Mouse (Mus musculus) forebrain, embryonic 14.5 days (tissue): ENCODE measurements around the gene Hdac7. TPM values are rescaled to one million over a fixed set of nuclear protein-coding genes. Genes with fewer than 3 reads are reported as not detected.

ENCODE experiments used
- ATAC-seq: fragments of 200-750 bp; cut with Nextera tagmentation; 2 replicates; pipeline ENCODE4 v1.8.0; 2017; ENCODE audit warnings: mild to moderate bottlenecking, moderate library complexity
- DNase-seq: peaks from one replicate; pipeline ENCODE4 v3.0.0-alpha.2; 2015; ENCODE audit warnings: low spot score
- H3K27ac ChIP-seq: fragments of 300-500 bp; sonication (generic); 2 replicates; pipeline ENCODE4 v1.5.1; 2014; ENCODE audit warnings: low read depth, mild to moderate bottlenecking, control low read depth, low read length, moderate library complexity
- H3K27me3 ChIP-seq: fragments of 300-500 bp; sonication (generic); replicated peaks from 2 replicates; pipeline ENCODE4 v1.6.1; 2014; ENCODE audit warnings: low read length, control low read depth, mixed read lengths; ENCODE audit not compliant: control insufficient read depth, insufficient read depth
- H3K36me3 ChIP-seq: fragments of 300-500 bp; sonication (generic); 2 replicates; pipeline ENCODE4 v1.6.1; 2014; ENCODE audit warnings: low read length, control low read depth; ENCODE audit not compliant: control insufficient read depth, insufficient read depth
- H3K4me1 ChIP-seq: fragments of 300-500 bp; sonication (generic); 2 replicates; pipeline ENCODE4 v1.6.1; 2014; ENCODE audit warnings: antibody characterized with exemption, low read length, control low read depth; ENCODE audit not compliant: control insufficient read depth, insufficient read depth
- H3K4me2 ChIP-seq: fragments of 300-500 bp; sonication (generic); 2 replicates; pipeline ENCODE4 v1.6.1; 2014; ENCODE audit warnings: mild to moderate bottlenecking, control low read depth, low read length
- H3K4me3 ChIP-seq: fragments of 300-500 bp; sonication (generic); 2 replicates; pipeline ENCODE4 v1.5.1; 2014; ENCODE audit warnings: low read depth, low read length, control low read depth
- H3K9ac ChIP-seq: fragments of 300-500 bp; sonication (generic); 2 replicates; pipeline ENCODE4 v1.6.1; 2014; ENCODE audit warnings: mild to moderate bottlenecking, low read length, control low read depth, moderate library complexity
- H3K9me3 ChIP-seq: fragments of 300-500 bp; sonication (generic); replicated peaks from 2 replicates; pipeline ENCODE4 v1.6.1; 2016; ENCODE audit warnings: low read length, control low read depth, mixed read lengths; ENCODE audit not compliant: control insufficient read depth
- WGBS: fragments of 180-500 bp; shearing (Covaris S2); extraction: QIAGEN DNeasy Blood & Tissue Kit; methylation state at CpG from one replicate; pipeline ENCODE4 v1.1.7; 2014; 5-methylcytosine and 5-hydroxymethylcytosine counted together
- polyA plus RNA-seq: library from polyadenylated mRNA; unstranded; fragments of >200 nt; fragmentation: Nextera tagmentation; extraction: Ambion mirVana; gene quantifications from 2 replicates; pipeline ENCODE4 v1.2.1, GENCODE M21; 2014

The Hdac7 gene
- polyA plus RNA-seq, 1 experiment from 2014 or later, result 19.5 TPM

DNA sequence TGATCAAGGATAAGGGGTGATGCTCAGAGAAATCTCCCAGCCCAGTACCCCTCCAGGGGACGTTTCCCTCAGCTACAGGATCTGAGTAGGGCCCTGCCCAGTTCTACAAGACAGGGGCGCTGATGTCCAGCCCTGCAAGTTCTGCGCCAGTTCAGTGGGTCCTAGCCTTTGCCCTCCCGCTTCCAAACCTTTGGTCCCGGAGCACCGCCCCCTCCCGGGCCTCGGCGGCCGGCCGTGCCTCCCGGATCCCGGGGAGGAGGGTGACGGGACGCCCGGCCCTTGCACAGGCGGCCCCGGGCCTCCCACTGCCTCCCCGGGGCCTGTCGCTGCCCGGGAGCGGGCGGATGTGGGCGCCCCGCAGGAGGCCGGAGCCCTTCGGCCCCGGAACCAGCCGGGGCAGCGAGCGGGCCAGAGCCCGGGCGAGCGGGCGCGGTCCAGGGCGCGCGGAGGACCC, 13.5 kb downstream of the Hdac7 start:
- Histone ChIP-seq H3K27ac (peak overlapping the region; percentile 95), H3K9ac (peak overlapping the region; percentile 98), H3K4me1 (peaks cover 22% of the 10 kb centered on the region), H3K4me3 (peak overlapping the region; percentile 78), H3K4me2 (peak overlapping the region; percentile 73), H3K27me3 (no peaks in the 10 kb centered on the region), H3K9me3 (no peaks in the 10 kb centered on the region), H3K36me3 (no peaks in the 10 kb centered on the region)
- under 1% methylated on average over 39 of the region's 39 CpGs for WGBS
- DNase-seq (peak; percentile 49), ATAC-seq (peak; percentile 44)

DNA sequence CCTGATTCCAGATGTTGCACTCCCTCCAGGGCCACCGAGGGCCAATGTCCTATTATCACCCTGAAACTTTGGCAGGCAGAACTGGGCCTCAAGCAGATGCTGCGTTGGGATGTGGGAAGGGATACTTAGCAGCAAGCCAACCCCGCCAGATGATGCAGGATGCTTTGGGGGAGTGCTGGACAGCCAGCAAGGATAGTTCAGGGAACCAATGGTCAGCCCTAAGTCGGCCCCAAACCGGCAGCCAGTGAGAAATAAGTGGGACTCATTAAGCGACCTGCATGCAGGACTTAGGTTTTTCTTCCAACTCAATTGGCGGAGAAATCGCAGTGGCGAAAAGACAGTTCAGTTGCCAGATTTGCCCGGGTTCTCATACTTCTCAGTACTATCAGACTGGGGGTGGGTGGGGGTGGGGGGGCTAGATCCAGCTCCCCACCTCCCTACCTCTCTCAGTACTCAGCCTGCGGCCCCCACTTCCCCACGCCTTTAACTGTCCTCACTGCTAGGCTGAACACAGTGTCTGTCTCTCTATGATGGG, 14.0 kb downstream of the Hdac7 start:
- Histone ChIP-seq H3K27me3 (no peaks in the 10 kb centered on the region), H3K36me3 (no peaks in the 10 kb centered on the region), H3K9me3 (no peaks in the 10 kb centered on the region), H3K27ac (peak overlapping the region; percentile 95), H3K4me1 (peaks cover 27% of the 10 kb centered on the region), H3K4me3 (peak overlapping the region; percentile 78), H3K9ac (peak overlapping the region; percentile 98), H3K4me2 (peak overlapping the region; percentile 73)
- WGBS, result 12% methylated on average over 12 of the region's 12 CpGs
- no peak; the same call in 1 of the 2 replicates for ATAC-seq
- no peak for DNase-seq

DNA sequence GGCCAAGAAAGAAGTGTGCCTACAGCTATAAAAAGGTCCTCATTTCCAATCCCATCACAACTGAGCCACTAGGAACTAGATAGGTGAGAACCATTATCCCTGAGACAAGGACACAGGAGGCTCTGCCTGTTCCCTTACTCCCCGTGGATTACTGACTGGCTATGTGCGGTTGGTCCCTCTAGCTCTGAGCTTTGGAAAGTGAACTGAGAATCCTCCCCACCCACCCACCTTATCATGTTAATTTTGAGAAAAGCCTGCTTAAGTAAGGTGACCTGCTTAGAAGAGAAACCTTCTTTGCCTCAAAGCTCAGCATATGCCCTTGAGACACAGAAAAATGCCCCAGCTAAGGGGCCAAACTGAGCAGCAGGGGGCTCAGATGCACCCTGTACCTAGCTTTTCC, 14.9 kb downstream of the Hdac7 start:
- Histone ChIP-seq H3K27ac (no peak overlapping the region; the same call in 1 of the 2 replicates), H3K4me2 (peak overlapping the region; percentile 73; the same call in 1 of the 2 replicates), H3K36me3 (no peaks in the 10 kb centered on the region), H3K9me3 (no peaks in the 10 kb centered on the region), H3K27me3 (no peaks in the 10 kb centered on the region), H3K4me1 (peaks cover 32% of the 10 kb centered on the region), H3K9ac (no peak overlapping the region), H3K4me3 (no peak overlapping the region)
- WGBS, result 61% methylated on average over 2 of the region's 2 CpGs
- ATAC-seq, result no peak
- no peak for DNase-seq

- WGBS, result 60% methylated on average over 5 of the region's 5 CpGs
- H3K9me3 ChIP-seq, result no peaks in the 10 kb centered on the region
- H3K4me2 ChIP-seq, result no peak overlapping the region; the same call in 1 of the 2 replicates
- no peak overlapping the region; the same call in 1 of the 2 replicates for H3K27ac ChIP-seq
- H3K4me1 ChIP-seq, result peaks cover 37% of the 10 kb centered on the region
- H3K4me3 ChIP-seq, result no peak overlapping the region
- H3K27me3 ChIP-seq, result no peaks in the 10 kb centered on the region
- ATAC-seq, result no peak
- H3K36me3 ChIP-seq, result no peaks in the 10 kb centered on the region
- H3K9ac ChIP-seq, result no peak overlapping the region
- DNase-seq, result no peak
These were observed 15.4 kb downstream of the Hdac7 start for GRCm38 (mm10) chr15:97828901-97829338.

DNA sequence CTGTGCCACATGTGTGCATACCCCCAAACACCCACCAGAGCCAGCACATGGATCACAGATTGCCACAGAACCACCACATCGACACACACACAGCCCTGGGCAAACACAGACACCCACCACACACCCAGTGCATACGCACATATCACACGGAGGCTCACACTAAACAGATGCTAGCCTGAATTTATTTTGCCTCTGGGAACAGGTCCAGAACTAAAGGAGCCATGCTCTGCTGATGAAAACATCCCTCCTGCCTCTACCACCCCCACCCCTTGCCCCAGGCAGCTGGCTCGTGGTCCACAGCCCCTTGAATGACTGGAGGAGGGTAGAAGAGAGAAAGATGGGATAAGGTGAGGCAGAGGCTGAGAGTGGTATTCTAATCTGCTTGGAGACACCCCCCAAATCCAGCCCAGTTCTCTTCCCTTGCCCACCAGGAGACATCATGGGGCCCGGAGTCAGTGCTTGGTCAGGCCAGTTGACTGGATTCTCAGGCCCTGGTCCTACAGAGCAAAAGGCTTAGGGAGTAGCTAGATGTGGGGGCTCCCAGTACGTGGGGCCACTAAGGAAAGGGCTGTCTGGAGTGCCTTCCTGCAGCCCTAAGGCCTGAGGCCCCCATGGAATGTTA, 16.0 kb downstream of the Hdac7 start:
- WGBS, result 51% methylated on average over 6 of the region's 6 CpGs
- H3K4me2 ChIP-seq, result 0 out of 2 replicates have a peak overlapping the region, but pooled peaks have one; percentile 2
- H3K4me3 ChIP-seq, result no peak overlapping the region
- no peak overlapping the region for H3K27ac ChIP-seq
- no peaks in the 10 kb centered on the region for H3K27me3 ChIP-seq
- DNase-seq (peak; percentile 48), ATAC-seq (no peak)
- H3K4me1 ChIP-seq, result peaks cover 42% of the 10 kb centered on the region
- H3K9me3 ChIP-seq, result no peaks in the 10 kb centered on the region
- no peaks in the 10 kb centered on the region for H3K36me3 ChIP-seq
- H3K9ac ChIP-seq, result no peak overlapping the region

DNA sequence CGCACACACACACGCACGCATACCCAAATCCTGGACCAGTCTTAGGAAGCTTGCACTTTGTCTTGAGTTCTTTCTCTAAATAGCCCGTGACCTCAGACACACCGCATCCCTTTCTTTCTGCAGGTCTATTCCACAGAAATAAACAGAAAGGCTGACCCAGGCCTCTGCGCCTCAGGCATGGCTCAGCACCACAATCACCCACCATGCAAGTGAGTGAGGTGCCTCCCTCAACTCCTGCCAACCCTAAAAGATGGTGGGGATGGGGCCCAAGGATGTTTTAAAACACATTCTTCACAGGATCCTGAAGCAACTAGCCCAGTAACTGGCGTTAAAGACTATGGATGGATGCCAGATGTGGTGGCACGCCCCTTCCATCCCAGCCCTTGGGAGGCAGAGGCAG, 16.9 kb downstream of the Hdac7 start:
- Histone ChIP-seq H3K27ac (no peak overlapping the region), H3K9me3 (no peaks in the 10 kb centered on the region), H3K27me3 (no peaks in the 10 kb centered on the region), H3K4me3 (no peak overlapping the region), H3K4me2 (no peak overlapping the region), H3K36me3 (no peaks in the 10 kb centered on the region), H3K4me1 (peaks cover 49% of the 10 kb centered on the region), H3K9ac (no peak overlapping the region)
- no peak for ATAC-seq
- DNase-seq, result no peak
- WGBS, result 88% methylated on average over 8 of the region's 8 CpGs

DNA sequence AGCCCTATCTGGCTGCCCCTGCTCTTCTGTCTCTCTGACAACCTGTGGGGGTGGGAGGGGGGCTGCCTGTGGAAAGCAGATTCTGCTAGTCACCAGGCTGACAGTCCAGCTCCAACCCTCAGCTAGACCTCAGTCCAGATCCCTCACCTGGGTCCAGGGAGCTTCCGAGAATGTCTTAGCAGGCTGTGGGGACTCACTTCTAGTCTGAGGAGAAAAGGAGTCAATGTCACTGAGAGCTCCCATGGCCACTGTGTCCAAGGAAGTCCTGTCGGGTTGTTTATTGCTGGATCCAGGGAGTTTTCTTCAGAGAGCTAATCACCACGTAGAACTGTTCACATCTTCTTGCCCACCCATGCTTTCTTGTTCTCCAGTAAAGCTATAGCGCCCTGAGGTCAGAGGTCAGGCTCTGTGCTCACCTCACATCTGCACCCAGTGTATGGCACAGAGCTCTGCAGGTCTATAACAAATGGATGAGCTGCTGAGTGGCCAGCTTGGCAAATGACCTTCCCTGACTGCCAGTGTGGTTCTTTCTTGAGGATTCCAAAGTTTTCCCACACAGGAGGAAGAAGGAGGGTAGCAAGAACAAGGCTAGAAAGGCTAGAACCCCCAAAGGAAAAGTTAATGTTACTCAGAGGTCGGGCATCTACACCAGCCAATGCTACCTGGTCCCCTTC, 17.6 kb downstream of the Hdac7 start:
- Histone ChIP-seq H3K9ac (no peak overlapping the region), H3K4me2 (no peak overlapping the region), H3K9me3 (no peaks in the 10 kb centered on the region), H3K27ac (no peak overlapping the region), H3K36me3 (no peaks in the 10 kb centered on the region), H3K27me3 (no peaks in the 10 kb centered on the region), H3K4me3 (no peak overlapping the region), H3K4me1 (peaks cover 47% of the 10 kb centered on the region)
- DNase-seq (no peak), ATAC-seq (no peak)
- WGBS, result 74% methylated on average over 5 of the region's 5 CpGs

DNA sequence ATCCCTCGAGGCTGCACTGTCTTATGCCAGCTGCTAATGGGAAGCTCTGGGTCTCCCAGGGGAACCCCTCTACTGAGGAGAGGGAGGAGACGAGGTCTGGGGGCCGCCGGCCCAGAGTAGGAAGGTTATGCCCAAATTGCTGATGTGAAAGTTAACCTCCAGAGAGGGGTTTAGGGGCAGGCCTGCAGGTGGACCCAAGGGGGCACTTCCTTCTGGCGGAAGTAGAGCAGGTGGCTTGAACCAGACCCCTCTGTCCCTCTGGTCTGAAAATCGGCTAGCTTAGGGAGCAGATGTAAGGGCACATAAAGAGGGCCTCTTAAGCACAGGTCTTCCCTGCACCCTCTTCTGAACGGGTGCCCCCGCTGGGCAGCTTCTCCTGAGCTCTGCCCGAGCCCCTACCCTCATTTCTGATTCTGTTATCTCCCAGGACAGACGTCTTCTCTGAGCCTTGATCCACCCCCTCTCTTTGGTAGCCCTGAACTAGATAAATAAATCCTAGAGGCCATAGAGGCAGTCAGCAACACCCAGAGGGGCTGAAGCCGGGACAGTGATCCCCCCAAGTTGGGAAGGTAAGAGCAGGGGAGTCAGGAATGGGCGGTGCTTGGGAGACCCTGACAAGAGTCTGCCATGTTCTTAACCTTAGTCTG, 18.2 kb downstream of the Hdac7 start:
- Histone ChIP-seq H3K4me1 (peaks cover 47% of the 10 kb centered on the region), H3K9ac (peak overlapping the region; percentile 46), H3K27ac (no peak overlapping the region), H3K27me3 (no peaks in the 10 kb centered on the region), H3K4me3 (no peak overlapping the region), H3K36me3 (no peaks in the 10 kb centered on the region), H3K9me3 (no peaks in the 10 kb centered on the region), H3K4me2 (peak overlapping the region; percentile 32; the same call in 1 of the 2 replicates)
- 54% methylated on average over 12 of the region's 12 CpGs for WGBS
- ATAC-seq (no peak), DNase-seq (no peak)
